Mouse (Mus musculus) embryonic facial prominence, embryonic 13.5 days (tissue): ENCODE measurements around the gene Chst8. TPM values are rescaled to one million over a fixed set of nuclear protein-coding genes. Genes with fewer than 3 reads are reported as not detected.

Experiments used
- ATAC-seq: fragments of 200-750 bp; cut with Nextera tagmentation; 2 replicates; pipeline ENCODE4 v1.8.0; 2017; ENCODE audit warnings: low read depth; ENCODE audit not compliant: insufficient number of reproducible peaks, insufficient read depth, low FRiP score, low TSS enrichment
- H3K27ac ChIP-seq: fragments of 300-500 bp; sonication (generic); 2 replicates; pipeline ENCODE4 v1.5.1; 2015; ENCODE audit warnings: moderate library complexity, mild to moderate bottlenecking, inconsistent platforms
- H3K27me3 ChIP-seq: fragments of 300-500 bp; sonication (generic); 2 replicates; pipeline ENCODE4 v1.6.1; 2015; ENCODE audit warnings: mild to moderate bottlenecking, inconsistent platforms
- H3K36me3 ChIP-seq: fragments of 300-500 bp; sonication (generic); 2 replicates; pipeline ENCODE4 v1.6.1; 2015; ENCODE audit warnings: mild to moderate bottlenecking, inconsistent platforms
- H3K4me1 ChIP-seq: fragments of 300-500 bp; sonication (generic); 2 replicates; pipeline ENCODE4 v1.6.1; 2015; ENCODE audit warnings: inconsistent platforms
- H3K4me2 ChIP-seq: fragments of 300-500 bp; sonication (generic); 2 replicates; pipeline ENCODE4 v1.6.1; 2015; ENCODE audit warnings: moderate library complexity, mild to moderate bottlenecking, inconsistent platforms
- H3K4me3 ChIP-seq: fragments of 300-500 bp; sonication (generic); 2 replicates; pipeline ENCODE4 v1.5.1; 2015; ENCODE audit warnings: mild to moderate bottlenecking, inconsistent platforms
- H3K9ac ChIP-seq: fragments of 300-500 bp; sonication (generic); 2 replicates; pipeline ENCODE4 v1.6.1; 2015; ENCODE audit warnings: mild to moderate bottlenecking, inconsistent platforms
- H3K9me3 ChIP-seq: fragments of 300-500 bp; sonication (generic); 2 replicates; pipeline ENCODE4 v1.6.1; 2016; ENCODE audit warnings: inconsistent platforms
- WGBS: fragments of 180-500 bp; shearing (Covaris S2); methylation state at CpG from one replicate; pipeline ENCODE4 v1.1.7; 2015; ENCODE audit warnings: mixed read lengths; 5-methylcytosine and 5-hydroxymethylcytosine counted together
- polyA plus RNA-seq: library from polyadenylated mRNA; unstranded; fragments of >200 nt; fragmentation: Nextera tagmentation; extraction: Ambion mirVana; gene quantifications from 2 replicates; pipeline ENCODE4 v1.2.1, GENCODE M21; 2015

Gene Chst8
- polyA plus RNA-seq, 1 experiment from 2014 or later, result 4.0 TPM

- WGBS, result 67% methylated on average over 2 of the region's 2 CpGs
- Histone ChIP-seq H3K9ac (no peak overlapping the region), H3K27ac (no peak overlapping the region), H3K4me2 (no peak overlapping the region), H3K27me3 (peaks cover 32% of the 10 kb centered on the region), H3K36me3 (no peaks in the 10 kb centered on the region), H3K9me3 (no peaks in the 10 kb centered on the region), H3K4me3 (no peak overlapping the region), H3K4me1 (peaks cover 16% of the 10 kb centered on the region)
- ATAC-seq, result no peak
Observed at GRCm38 (mm10) chr7:34679886-34680285, 132.6 kb downstream of the Chst8 start.

GRCm38 (mm10) chr7:34675831-34676514 is 136.5 kb downstream of the Chst8 start:
- peaks cover 47% of the 10 kb centered on the region for H3K27me3 ChIP-seq
- no peak overlapping the region for H3K27ac ChIP-seq
- H3K9ac ChIP-seq, result no peak overlapping the region; the same call in 1 of the 2 replicates
- peak overlapping the region; percentile 63 for H3K4me2 ChIP-seq
- no peaks in the 10 kb centered on the region for H3K9me3 ChIP-seq
- no peak for ATAC-seq
- 6% methylated on average over 33 of the region's 33 CpGs for WGBS
- H3K36me3 ChIP-seq, result no peaks in the 10 kb centered on the region
- peaks cover 17% of the 10 kb centered on the region for H3K4me1 ChIP-seq
- peak overlapping the region; percentile 37 for H3K4me3 ChIP-seq

GRCm38 (mm10) chr7:34675120-34675790 is 137.3 kb downstream of the Chst8 start:
- Histone ChIP-seq H3K27me3 (peaks cover 41% of the 10 kb centered on the region), H3K4me3 (peak overlapping the region; percentile 37), H3K9me3 (no peaks in the 10 kb centered on the region), H3K4me1 (peaks cover 11% of the 10 kb centered on the region), H3K4me2 (peak overlapping the region; percentile 63), H3K27ac (no peak overlapping the region), H3K36me3 (no peaks in the 10 kb centered on the region), H3K9ac (0 out of 2 replicates have a peak overlapping the region, but pooled peaks have one; percentile 4)
- ATAC-seq, result no peak
- 12% methylated on average over 42 of the region's 42 CpGs for WGBS

- no peak for ATAC-seq
- no peak overlapping the region for H3K9ac ChIP-seq
- no peaks in the 10 kb centered on the region for H3K36me3 ChIP-seq
- peaks cover 15% of the 10 kb centered on the region for H3K4me1 ChIP-seq
- H3K9me3 ChIP-seq, result no peaks in the 10 kb centered on the region
- no peak overlapping the region for H3K27ac ChIP-seq
- 75% methylated on average over 4 of the region's 4 CpGs for WGBS
- H3K27me3 ChIP-seq, result peaks cover 41% of the 10 kb centered on the region
- H3K4me3 ChIP-seq, result no peak overlapping the region
- H3K4me2 ChIP-seq, result no peak overlapping the region
Observed at GRCm38 (mm10) chr7:34672916-34673315, 139.6 kb downstream of the Chst8 start.

GRCm38 (mm10) chr7:34671911-34672310 is 140.6 kb downstream of the Chst8 start:
- Histone ChIP-seq H3K27ac (no peak overlapping the region), H3K9me3 (no peaks in the 10 kb centered on the region), H3K27me3 (peaks cover 41% of the 10 kb centered on the region), H3K4me1 (peaks cover 15% of the 10 kb centered on the region), H3K36me3 (no peaks in the 10 kb centered on the region), H3K4me3 (no peak overlapping the region), H3K4me2 (no peak overlapping the region), H3K9ac (no peak overlapping the region)
- WGBS, result 2% methylated on average over 6 of the region's 6 CpGs
- ATAC-seq, result no peak

- no peak overlapping the region for H3K9ac ChIP-seq
- H3K4me3 ChIP-seq, result no peak overlapping the region
- no peak for ATAC-seq
- H3K9me3 ChIP-seq, result no peaks in the 10 kb centered on the region
- no peaks in the 10 kb centered on the region for H3K36me3 ChIP-seq
- no peak overlapping the region for H3K27ac ChIP-seq
- 76% methylated on average over 3 of the region's 3 CpGs for WGBS
- no peak overlapping the region for H3K4me2 ChIP-seq
- H3K4me1 ChIP-seq, result peaks cover 14% of the 10 kb centered on the region
- H3K27me3 ChIP-seq, result peaks cover 38% of the 10 kb centered on the region
Observed at GRCm38 (mm10) chr7:34670778-34671177, 141.7 kb downstream of the Chst8 start.

GRCm38 (mm10) chr7:34669336-34669735 is 143.2 kb downstream of the Chst8 start:
- Histone ChIP-seq H3K9me3 (no peaks in the 10 kb centered on the region), H3K4me2 (no peak overlapping the region), H3K4me1 (peaks cover 6% of the 10 kb centered on the region), H3K4me3 (no peak overlapping the region), H3K27me3 (peaks cover 24% of the 10 kb centered on the region), H3K27ac (no peak overlapping the region), H3K9ac (no peak overlapping the region), H3K36me3 (no peaks in the 10 kb centered on the region)
- ATAC-seq, result no peak
- 7% methylated on average over 9 of the region's 9 CpGs for WGBS

GRCm38 (mm10) chr7:34667874-34668273 is 144.6 kb downstream of the Chst8 start:
- H3K27ac ChIP-seq, result no peak overlapping the region
- H3K9ac ChIP-seq, result no peak overlapping the region
- no peaks in the 10 kb centered on the region for H3K9me3 ChIP-seq
- peaks cover 9% of the 10 kb centered on the region for H3K27me3 ChIP-seq
- peaks cover 6% of the 10 kb centered on the region for H3K4me1 ChIP-seq
- H3K4me3 ChIP-seq, result no peak overlapping the region
- 89% methylated on average over 16 of the region's 16 CpGs for WGBS
- H3K4me2 ChIP-seq, result no peak overlapping the region
- ATAC-seq, result no peak
- no peaks in the 10 kb centered on the region for H3K36me3 ChIP-seq

GRCm38 (mm10) chr7:34663145-34663544 is 149.4 kb downstream of the Chst8 start:
- 26% methylated on average over 7 of the region's 7 CpGs for WGBS

GRCm38 (mm10) chr7:34662227-34662626 is 150.3 kb downstream of the Chst8 start:
- Histone ChIP-seq H3K36me3 (no peaks in the 10 kb centered on the region), H3K4me1 (peaks cover 7% of the 10 kb centered on the region), H3K27me3 (no peaks in the 10 kb centered on the region), H3K9ac (no peak overlapping the region), H3K27ac (0 out of 2 replicates have a peak overlapping the region, but pooled peaks have one; percentile 8), H3K9me3 (no peaks in the 10 kb centered on the region), H3K4me3 (no peak overlapping the region), H3K4me2 (no peak overlapping the region)
- WGBS, result 12% methylated on average over 5 of the region's 5 CpGs
- ATAC-seq, result no peak

More at GRCm38 (mm10) chr7:34663145-34663544, 149.4 kb downstream of the Chst8 start:
- H3K9ac ChIP-seq, result no peak overlapping the region
- no peaks in the 10 kb centered on the region for H3K36me3 ChIP-seq
- ATAC-seq, result no peak
- no peak overlapping the region for H3K27ac ChIP-seq
- no peak overlapping the region for H3K4me3 ChIP-seq
- H3K4me1 ChIP-seq, result peaks cover 7% of the 10 kb centered on the region
- no peaks in the 10 kb centered on the region for H3K27me3 ChIP-seq
- no peaks in the 10 kb centered on the region for H3K9me3 ChIP-seq
- H3K4me2 ChIP-seq, result no peak overlapping the region

- Histone ChIP-seq H3K27me3 (no peaks in the 10 kb centered on the region), H3K36me3 (no peaks in the 10 kb centered on the region), H3K4me1 (peaks cover 13% of the 10 kb centered on the region), H3K9ac (no peak overlapping the region), H3K9me3 (no peaks in the 10 kb centered on the region), H3K27ac (no peak overlapping the region), H3K4me3 (no peak overlapping the region), H3K4me2 (no peak overlapping the region)
- ATAC-seq, result no peak
- 42% methylated on average over 5 of the region's 6 CpGs for WGBS
Observed at GRCm38 (mm10) chr7:34659386-34660085, 153.0 kb downstream of the Chst8 start.
